Mouse (Mus musculus) adrenal gland, adult 18-20 months (tissue): Measurements from ENCODE around the gene Far1. TPM values are rescaled to one million over a fixed set of nuclear protein-coding genes. Genes with fewer than 3 reads are reported as not detected.

Experiments
- DNase-seq, 2 experiments: peaks; one replicate each; pipeline ENCODE4 v3.0.0; 2021 to 2022; ENCODE audit warnings: low spot score in 2 of 2
- total RNA-seq, 2 experiments: library from RNA; stranded (reverse); gene quantifications; 1 replicate in 1 of 2; 2 replicates in 1 of 2; pipeline ENCODE4 v1.2.3; 2021

Gene Far1
- total RNA-seq, 2 experiments from 2014 or later: 41.3 to 47.6 TPM

DNA sequence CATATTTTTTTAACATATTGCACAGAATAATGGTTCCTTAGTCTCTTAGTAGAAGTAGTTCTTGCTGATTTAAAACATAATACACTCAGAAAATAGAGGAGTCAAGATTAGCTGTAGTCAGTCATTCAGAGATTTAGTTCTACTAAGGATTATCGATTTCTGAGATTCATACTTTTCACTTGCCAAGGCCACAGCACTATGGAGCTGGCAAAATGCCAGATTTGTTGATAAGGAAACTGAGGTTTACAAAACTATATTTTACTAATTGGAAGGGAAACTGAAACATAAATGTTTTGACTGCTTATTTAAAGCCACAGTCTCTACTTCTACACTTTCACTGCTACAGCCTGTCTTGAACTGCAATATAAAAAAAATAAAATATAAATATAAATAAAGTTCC lies 53.3 kb downstream of the Far1 start:
- DNase-seq: no peak

GRCm38 (mm10) chr7:113571121-113571520 lies 57.5 kb downstream of the Far1 start:
- no peak for DNase-seq

DNA sequence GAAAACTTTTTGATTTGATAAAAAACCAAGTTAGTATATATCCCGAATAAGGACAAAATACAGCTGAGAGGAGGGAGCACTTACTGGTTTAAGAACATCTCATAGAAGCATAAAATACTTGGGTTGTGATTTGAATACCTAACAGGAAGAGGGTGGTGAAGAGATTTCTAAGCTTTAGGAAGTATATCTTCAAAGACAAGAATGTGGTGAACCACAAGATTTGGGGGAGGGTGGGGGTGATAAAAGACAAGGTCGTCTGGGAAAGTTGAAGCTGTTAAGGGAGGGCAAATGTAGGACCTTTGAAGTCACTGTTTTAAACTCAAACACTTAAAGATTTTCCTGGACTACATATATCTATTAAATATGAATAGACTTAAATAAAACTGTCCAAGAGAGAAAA lies 59.1 kb downstream of the Far1 start:
- DNase-seq: no peak

DNA sequence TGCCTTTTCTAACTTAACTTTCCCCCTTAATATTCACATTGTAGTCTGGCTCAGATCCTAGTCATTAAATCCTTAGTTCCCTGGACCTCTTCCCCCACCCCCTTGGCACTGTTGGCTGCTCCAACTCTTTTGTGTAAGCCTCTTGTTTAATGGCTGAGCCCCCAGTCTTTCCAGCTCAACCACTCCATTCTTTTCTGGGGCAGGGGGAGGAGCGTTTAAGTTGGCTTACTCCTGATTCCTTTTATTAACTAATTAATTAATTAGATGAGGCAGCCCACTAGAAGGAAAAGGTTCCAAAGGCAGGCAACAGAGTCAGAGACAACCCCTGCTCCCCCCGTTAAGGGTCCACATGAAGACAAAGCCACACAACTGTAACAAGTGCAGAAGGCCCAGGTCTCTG lies 68.5 kb downstream of the Far1 start:
- no peak for DNase-seq

DNA sequence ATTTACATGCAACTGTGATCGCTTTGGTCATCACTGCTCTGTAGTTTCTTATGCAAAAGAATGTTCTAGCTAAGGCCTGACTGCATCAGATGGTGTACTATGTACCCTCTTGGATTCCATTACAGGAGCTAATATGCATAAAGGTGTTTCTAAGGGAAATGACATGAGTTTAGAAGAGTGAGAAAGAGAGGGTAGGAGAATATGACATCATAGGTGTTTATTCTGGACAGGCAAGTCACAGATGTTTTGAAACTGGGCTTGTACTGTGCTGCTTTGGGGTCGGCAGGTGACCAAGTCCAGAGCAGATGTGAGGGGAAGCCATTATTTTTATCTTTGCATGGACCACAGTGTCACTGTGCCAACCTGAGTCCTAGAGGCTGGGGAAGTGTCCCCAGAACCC lies 75.6 kb downstream of the Far1 start:
- no peak for DNase-seq

DNA sequence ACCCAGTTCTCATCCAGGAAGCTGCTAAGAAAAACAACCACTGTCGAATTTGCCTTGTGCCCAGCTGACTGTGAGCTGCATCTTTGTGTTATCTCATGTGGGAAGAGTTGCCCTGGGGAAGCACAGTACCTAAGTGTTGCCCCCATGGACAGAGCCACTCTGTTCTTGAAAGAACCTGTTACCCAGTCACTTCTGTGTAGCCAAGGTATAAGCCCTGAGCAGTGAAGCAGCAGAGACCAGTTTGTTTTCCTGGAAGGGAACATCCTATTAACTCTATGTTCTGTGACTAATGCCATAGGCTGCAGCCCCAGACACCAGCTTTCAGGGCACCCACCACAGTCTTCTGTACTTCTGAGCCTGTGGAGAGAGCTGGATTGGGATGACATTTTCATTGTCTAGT lies 76.7 kb downstream of the Far1 start:
- DNase-seq: no peak

GRCm38 (mm10) chr7:113591084-113591483 lies 77.5 kb downstream of the Far1 start:
- DNase-seq: no peak

GRCm38 (mm10) chr7:113591557-113592354 lies 78.1 kb downstream of the Far1 start:
- DNase-seq: no peak

GRCm38 (mm10) chr7:113592696-113593095 lies 79.1 kb downstream of the Far1 start:
- no peak for DNase-seq

GRCm38 (mm10) chr7:113594363-113594762 lies 80.7 kb downstream of the Far1 start:
- peak; percentile 30 to 38 for DNase-seq

- DNase-seq: no peak
Measured at GRCm38 (mm10) chr7:113597231-113597630, 83.6 kb downstream of the Far1 start.

DNA sequence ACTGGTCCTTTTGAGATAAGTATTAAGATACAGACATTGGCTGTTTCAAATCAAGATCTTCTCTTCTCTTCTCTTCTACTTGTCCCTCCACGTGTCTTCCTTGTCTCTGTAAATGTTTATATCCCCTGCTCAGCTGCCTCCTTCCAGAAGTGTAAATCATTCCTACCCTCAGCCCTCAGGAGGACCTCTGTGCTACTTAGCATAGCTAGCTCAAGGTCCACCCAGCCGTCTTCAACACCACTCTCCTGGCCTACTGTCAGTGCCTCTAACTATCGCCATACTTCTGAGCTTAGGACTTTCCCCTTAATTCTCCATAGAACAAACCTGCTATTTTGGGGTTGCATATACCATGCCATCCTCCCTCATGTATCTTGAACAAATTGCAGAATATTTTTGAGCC lies 88.2 kb downstream of the Far1 start:
- no peak for DNase-seq

- no peak for DNase-seq
Measured at GRCm38 (mm10) chr7:113607928-113608327, 94.3 kb downstream of the Far1 start.

- DNase-seq: peak in 1 of 2 experiments; percentile 9
Measured at GRCm38 (mm10) chr7:113609027-113609705, 95.5 kb downstream of the Far1 start.

GRCm38 (mm10) chr7:113612628-113613027 lies 99.0 kb downstream of the Far1 start:
- DNase-seq: no peak

DNA sequence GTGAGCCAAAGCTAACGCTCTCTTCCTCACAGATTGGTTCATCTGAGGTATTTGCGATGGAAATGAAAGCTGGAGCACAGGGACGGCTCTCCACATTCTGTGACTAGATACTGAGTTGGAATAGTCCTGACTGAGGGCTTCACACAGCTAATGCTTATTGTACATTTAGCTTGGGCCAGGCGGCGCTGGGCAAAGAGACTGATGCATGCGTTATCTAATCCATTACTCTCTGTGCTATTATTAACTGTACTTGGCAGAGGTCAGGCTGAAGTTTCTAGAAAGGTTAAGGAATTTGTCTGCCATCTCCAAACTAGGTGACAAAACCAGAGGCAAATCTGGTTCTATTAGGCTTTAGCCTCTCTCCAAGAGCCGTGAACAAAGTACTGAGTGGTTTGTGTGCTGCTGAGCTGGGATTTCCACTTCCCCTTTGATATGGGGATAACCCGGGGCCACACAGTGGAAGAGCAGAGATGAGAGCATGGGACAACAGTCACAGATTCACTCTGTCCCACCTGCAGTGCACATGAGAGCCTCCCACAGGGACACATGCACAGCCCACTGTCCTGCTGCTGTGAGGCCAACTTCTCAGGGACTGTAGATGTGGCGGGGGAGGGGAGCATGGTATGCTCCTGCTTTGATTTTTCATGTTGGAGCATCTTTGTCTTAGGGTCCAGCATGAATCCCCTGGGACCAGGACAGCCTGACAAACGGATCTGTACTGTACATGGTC lies 100.7 kb downstream of the Far1 start:
- no peak for DNase-seq

DNA sequence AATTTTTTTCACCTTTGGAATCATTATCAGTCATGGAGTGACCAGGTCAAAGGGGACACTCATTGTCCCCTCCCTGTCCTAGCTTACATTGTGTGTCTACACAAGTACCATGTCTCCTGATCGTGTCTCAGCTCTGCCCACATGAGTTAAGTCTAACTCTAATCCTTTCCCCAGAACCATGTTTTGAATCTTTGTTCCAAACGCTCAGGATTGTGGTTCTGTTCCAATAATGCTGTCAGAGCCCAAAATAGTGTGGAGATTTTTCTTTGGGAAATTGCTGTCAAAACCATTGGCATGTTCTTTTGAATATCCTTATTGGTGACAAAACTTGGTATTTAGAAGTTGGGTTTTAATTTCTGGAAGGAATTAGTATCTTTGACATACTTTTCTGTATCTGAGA lies 105.5 kb downstream of the Far1 start:
- DNase-seq: no peak

- DNase-seq: no peak
Measured at GRCm38 (mm10) chr7:113619768-113620167, 106.1 kb downstream of the Far1 start.
